Mouse (Mus musculus): ENCODE measurements around the gene Gprasp1. TPM values are rescaled to one million over a fixed set of nuclear protein-coding genes. Genes with fewer than 3 reads are reported as not detected.
"Not testable (repeated sequence)": the region's sequence is repeated elsewhere in the genome, so short reads cannot be mapped to it uniquely, and the experiment has no call there.

Gene Gprasp1
- 100 to 1,000 TPM; 279 to 293 TPM for total RNA-seq (2021)

- DNase-seq (ENCODE audit: extremely low spot score in 1 of 2, low spot score in 1 of 2), result peak; percentile 67 to 73
Measured at GRCm38 (mm10) chrX:135742304-135743055, at the start of gene Gprasp1, which contains the start of gene Armcx5. Gene Gprasp1 (plus strand): TSS chrX:135742733. Gene Armcx5 (plus strand): TSS chrX:135742733.

DNA sequence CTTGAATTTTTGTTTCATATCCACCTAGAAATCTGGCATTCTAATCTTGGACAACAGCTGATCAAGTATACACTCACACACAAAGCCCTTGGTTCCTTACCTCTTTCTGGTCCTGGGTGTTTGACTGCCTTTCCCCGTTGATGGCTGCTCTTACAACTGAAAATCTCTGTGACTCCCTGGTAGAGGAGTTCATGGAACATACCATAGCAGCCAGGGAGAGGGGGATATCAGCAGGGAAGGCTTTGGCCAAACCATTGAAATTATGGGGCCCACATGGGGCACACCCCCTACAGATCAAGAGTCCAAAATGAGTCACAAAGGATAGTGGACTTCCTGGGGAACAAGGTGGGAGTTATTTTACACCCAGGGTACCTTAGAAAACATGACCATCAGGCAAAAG, 48.9 kb upstream of the Gprasp1 start, which contains the start of gene Tcp11x2:
Gene Tcp11x2 (minus strand): TSS at position 158 of the 400 bp plus-strand sequence.
- DNase-seq (ENCODE audit: extremely low spot score in 1 of 2, low spot score in 1 of 2), result no peak

DNA sequence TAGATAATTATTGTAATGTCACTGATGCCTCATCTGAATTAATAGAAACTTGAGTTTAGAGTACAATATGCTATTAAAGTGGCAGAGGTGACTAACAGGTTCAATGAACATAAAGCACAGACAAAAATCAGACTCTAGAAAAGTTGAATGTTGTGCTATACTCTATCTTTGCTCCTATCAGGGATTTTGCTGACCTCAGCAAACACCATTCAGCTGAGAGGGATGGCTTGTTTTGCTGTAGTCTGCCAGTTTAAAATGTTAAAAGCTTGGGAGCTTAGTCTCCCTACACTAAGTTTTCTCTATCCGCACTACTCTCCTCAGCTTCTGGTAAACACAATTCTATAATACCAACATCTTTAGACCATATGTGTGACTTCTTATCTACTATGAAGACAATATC, 39.4 kb upstream of the Gprasp1 start:
- DNase-seq (ENCODE audit: extremely low spot score in 1 of 2, low spot score in 1 of 2), result no peak

DNA sequence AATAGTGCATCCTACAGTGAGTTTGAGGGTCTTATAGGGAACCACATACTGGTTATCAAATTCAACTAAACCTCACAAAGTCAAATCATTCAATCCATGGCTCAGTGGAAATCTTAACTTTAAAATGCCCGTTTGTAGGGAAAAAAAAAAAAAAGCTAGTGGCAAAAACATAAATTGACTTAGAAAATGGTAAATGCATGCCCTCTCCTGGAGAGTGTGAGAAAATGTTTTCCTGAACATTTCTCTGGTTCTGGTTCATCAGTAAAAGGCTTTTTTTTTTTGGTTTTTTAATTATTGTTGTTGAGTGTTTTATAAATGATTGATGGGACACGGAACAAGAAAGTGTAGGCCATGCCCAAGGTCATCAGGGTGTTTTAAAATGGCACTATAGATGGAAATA, 38.2 kb upstream of the Gprasp1 start:
- no peak for DNase-seq (ENCODE audit: extremely low spot score in 1 of 2, low spot score in 1 of 2)

GRCm38 (mm10) chrX:135712845-135713244, 29.7 kb upstream of the Gprasp1 start:
- no peak for DNase-seq (ENCODE audit: extremely low spot score in 1 of 2, low spot score in 1 of 2)

- DNase-seq (ENCODE audit: extremely low spot score in 1 of 2, low spot score in 1 of 2), result no peak
Measured at GRCm38 (mm10) chrX:135725161-135725560, 17.4 kb upstream of the Gprasp1 start, which contains the start of gene Tmsb15a. Gene Tmsb15a (minus strand): TSS chrX:135725261.

DNA sequence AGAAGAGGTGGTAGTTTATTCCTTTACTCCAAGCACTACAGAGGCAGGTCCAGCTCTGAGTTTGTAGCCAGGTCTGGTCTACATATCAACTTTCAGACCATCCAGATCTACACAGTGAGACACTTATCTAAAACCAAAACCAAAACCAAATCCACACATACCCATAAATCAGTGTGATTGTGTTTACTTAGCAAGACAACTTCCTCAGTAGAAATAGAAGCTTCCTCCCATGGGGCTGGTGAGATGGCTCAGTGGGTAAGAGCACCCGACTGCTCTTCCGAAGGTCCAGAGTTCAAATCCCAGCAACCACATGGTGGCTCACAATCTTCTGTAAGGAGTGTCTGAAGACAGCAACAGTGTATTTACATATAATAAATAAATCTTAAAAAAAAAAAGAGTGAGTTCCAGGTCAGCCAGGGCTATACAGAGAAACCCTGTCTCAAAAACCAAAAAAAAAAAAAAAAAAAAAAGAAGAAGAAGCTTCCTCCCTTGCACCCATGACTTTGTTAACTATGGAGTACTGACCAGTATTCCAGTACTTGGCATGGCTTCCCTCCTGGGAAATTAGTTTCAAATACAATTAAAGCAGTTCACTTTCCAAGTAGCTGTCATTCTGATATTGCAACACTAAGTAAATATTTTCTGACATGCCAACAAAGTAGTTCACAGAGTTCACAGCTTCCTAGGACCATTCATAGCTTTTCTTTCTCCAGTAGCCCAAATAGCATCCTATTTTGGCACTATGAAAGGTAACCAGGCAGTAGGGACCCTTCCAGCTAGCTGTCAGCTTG, 3.6 kb upstream of the Gprasp1 start:
- no peak for DNase-seq (ENCODE audit: extremely low spot score in 1 of 2, low spot score in 1 of 2)

DNA sequence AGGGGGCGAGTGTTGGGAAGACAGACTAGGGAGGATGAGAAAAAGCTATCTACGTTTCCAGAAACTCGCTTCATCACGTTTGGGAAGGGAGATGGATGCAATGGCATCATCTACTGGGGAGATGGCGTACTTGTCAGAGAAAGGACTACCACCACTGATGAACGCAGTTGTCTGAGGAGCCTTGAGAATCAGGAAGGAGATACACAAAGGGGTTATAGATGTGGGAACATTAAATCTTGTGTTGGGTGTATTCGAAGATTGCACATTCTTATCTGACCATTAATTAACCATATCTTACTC, 473 bp downstream of the Gprasp1 start:
- DNase-seq (ENCODE audit: extremely low spot score in 1 of 2, low spot score in 1 of 2), result no peak

- DNase-seq (ENCODE audit: extremely low spot score in 1 of 2, low spot score in 1 of 2), result not testable (repeated sequence)
Measured at GRCm38 (mm10) chrX:135745376-135745775, 2.8 kb downstream of the Gprasp1 start.

DNA sequence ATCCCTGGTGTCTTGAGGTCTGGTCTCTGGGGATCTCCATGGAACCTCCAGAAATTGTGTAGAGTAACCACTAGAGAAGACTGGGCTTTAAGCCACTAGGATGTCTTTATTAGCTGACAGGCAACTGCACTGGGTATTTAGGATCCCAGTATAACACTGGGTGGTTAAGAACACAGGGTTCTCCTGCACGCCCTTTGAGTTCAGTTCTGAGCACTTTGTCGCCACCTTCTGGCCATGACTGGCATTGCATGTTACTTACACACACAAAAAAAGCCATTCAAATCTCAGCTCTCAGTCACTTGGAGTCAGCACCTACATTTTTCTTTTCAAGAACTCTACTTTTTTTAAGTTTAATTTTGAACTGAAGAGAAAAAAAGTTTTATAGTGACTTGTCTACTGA, 10.3 kb downstream of the Gprasp1 start:
- DNase-seq (ENCODE audit: extremely low spot score in 1 of 2, low spot score in 1 of 2), result peak; percentile 52 to 81

DNA sequence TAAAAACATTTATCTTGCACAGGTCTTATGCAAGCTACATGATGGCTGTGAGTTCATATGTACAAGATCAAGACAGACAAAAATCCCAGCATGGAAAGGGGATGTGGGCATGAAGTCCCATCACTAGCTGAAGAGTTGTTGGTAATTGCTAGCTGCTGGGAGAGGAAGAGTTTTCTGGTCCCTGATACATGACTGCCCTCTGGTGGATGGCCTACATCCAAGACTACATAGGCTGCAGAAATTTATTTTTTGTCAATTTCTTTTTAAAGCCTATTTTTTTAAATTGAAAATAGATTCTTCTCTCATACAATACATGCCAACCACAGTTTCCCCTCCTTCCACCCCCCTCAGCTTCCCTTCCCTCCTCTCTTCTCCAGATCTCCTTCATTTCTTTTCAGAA, 19.2 kb downstream of the Gprasp1 start:
- peak in 1 of 2 experiments; percentile 44 for DNase-seq (ENCODE audit: extremely low spot score in 1 of 2, low spot score in 1 of 2)

DNA sequence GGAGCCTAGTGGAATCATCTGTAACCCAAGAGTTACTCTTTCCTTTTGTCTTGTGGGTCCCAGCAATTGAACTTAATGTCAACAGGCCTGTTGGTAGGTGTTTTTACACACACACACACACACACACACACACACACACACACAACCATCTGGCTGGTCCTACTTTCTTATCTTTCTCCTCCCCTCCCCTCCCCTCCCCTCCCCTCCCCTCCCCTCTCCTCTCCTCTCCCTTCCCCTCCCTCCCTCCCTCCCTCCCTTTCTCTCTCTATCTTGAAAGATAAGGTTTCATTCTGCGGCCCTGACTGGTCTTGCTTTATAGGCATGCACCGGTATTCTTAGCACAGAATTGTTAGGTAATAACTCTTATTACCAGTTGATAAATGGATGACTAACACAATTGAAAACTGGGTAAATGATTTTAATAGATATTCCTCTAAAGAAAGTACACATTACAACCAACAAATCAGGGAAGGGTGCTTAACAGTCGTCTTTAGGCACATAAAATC, 25.6 kb downstream of the Gprasp1 start:
- no peak for DNase-seq (ENCODE audit: extremely low spot score in 1 of 2, low spot score in 1 of 2)

DNA sequence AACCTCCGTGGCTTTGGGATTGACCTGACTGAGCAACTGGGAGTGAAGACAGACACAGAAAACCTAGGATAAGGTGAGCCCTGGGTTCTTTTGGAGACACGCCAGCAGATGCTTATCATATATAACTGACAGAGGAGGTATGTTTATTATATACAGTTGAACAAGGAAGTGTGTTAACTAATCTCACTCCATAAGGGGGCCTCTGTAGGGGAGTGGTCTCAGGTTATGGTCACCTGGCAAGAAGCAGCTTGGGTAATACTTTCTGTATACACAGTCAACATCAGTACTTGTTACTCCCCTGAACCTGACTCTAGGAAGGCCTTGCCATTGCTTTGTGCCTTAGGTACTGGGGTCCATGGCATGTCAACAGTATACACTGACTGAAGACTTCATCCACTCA, 26.0 kb downstream of the Gprasp1 start:
- no peak for DNase-seq (ENCODE audit: extremely low spot score in 1 of 2, low spot score in 1 of 2)

DNA sequence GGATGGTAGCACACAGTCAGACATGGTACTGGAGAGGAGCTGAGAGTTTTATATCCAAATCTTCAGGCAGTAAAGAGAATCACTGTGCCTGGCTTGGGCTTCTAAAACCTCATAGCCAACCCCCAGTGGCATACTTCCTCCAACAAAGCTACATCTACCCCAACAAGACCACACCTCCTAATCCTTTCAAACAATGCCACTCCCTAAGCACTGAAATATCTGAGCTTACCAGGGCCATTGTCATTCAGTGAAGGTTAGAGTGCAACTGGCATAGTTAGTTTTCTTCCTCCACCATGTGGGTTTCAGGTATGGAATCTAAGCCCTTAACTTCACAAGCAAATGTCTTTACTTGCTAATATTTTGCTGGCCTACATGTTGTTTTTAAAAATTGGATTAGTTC, 49.0 kb downstream of the Gprasp1 start:
- DNase-seq (ENCODE audit: extremely low spot score in 1 of 2, low spot score in 1 of 2), result no peak

GRCm38 (mm10) chrX:135792326-135792725, 49.8 kb downstream of the Gprasp1 start:
- no peak for DNase-seq (ENCODE audit: extremely low spot score in 1 of 2, low spot score in 1 of 2)

DNA sequence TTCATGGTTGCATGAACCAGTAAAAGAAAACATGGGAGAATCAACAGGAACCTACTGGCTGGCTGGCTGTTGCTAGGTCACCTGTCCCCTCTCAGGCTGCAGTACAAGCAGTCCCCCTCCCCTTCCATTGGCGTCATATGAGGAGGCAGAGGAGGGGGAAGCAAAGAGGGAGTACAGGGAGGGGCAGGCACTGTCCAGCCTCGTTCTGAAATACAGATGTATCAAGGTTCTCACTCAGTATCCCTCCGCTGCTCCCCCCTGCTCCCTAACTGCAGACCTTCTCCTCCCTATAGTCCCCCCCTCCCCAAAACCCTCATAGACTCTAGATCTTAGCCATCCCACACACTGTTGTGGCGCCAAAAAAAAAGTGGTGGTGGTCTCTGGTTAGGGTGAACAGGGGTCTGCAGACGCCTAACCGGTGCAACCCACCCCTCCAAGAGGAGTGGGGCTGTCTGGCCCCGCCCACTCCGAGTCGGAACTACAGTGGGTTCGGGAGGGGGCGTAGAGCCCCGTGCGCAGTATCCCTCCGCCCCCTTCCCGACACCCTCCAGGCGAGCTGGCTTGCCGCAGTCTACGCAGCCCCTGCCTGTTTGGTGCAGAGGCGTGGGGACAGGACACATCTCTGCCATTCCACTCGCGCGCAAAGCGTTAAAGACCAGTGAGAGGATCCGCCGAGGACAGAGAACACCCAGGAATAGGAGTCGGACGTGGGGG, 53.2 kb downstream of the Gprasp1 start:
- peak; percentile 49 to 54 for DNase-seq (ENCODE audit: extremely low spot score in 1 of 2, low spot score in 1 of 2)

DNA sequence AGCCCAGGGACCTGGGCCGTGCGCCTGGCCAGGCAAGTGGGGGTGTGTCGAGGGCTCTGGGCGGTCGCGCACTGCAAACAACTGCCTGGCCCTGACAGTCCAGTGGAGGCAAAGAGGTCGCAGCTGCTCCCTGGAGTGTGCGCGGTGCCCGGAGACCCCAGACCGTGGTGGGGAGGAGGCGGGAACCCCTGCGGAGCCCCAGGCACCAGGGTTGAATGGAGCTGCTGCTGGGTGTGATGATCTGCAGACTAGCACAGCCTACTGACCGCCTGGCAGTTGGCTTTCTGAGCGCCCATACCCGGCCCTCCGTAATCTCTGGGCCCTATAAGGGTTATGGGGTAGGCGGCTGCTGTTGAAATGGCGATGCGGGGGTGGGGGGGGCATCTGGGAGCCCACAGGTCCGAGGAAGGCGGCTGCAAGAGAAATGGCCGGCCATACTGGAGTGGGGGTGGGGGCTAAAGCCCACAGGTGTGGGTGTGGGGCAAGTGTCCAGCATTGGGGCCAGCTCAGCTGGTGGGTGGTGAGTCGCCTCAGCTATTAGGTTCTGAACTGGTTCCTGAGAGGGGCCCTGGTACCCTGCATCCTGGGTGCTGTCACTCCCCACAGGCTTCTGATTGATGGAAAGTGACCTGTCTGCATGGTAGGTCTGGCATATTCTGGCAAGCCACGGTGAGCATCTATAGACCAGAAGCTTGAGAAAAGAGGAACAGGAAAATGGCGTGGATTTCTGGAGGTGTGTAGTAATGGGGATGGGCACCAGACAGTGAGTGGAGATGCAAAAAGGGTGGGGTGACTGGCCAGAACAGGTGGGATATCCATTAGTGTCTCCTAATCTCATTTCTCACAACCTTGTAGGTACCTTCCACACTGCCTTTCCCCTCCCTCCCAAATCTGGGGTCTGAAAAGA, 54.0 kb downstream of the Gprasp1 start:
- DNase-seq (ENCODE audit: extremely low spot score in 1 of 2, low spot score in 1 of 2), result not testable (repeated sequence)

GRCm38 (mm10) chrX:135797212-135797644, 54.7 kb downstream of the Gprasp1 start, which contains the start of gene Bhlhb9:
Gene Bhlhb9 (plus strand): TSS chrX:135797594.
- peak in 1 of 2 experiments; percentile 31 for DNase-seq (ENCODE audit: extremely low spot score in 1 of 2, low spot score in 1 of 2)

- DNase-seq (ENCODE audit: extremely low spot score in 1 of 2, low spot score in 1 of 2), result no peak
Measured at GRCm38 (mm10) chrX:135804149-135804548, 61.6 kb downstream of the Gprasp1 start.

DNA sequence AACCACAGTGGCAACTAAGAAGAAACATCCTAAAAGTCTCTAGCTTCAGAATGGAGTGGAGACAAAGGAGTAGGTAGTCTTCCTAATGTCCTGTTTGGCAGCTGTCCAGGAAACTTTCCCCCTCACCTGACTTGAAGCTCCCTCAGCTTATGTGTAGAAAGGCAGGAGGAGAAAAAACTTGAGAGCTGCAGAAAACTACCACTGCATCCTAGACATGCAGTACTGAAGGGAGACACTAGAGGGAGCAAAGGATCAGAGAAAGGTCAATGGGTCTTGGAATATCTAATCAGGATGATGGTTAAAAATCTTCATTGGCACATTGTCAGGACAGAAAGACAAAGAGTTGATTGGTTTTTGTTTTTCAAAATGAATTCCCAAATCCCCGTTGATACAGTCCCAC, 63.2 kb downstream of the Gprasp1 start:
- peak in 1 of 2 experiments; percentile 56 for DNase-seq (ENCODE audit: extremely low spot score in 1 of 2, low spot score in 1 of 2)

Data from layer of hippocampus, postnatal 25 days (tissue).